Mouse (Mus musculus) liver, embryonic 14.5 days (tissue): Measurements from ENCODE around the gene Ugt1a7c.

Experiments used
- CTCF ChIP-seq: IDR thresholded peaks from 2 replicates; pipeline ENCODE4 v1.5.1; 2016; ENCODE audit warnings: antibody characterized with exemption, low read depth, control low read depth
- EP300 ChIP-seq: IDR thresholded peaks from 2 replicates; pipeline ENCODE4 v1.6.1; 2016; ENCODE audit warnings: antibody characterized with exemption, low read depth

GRCm38 (mm10) chr1:88250023-88250422 lies 155.2 kb downstream of the Ugt1a7c start:
- TF ChIP-seq CTCF (no peak), EP300 (no peak)
